Mouse (Mus musculus) ES-Bruce4 (cell line): ENCODE measurements at regions not wholly inside any gene's neighbourhood (a gene's known extent, or its start where the extent isn't known, plus 50 kb on each side); places are given as distances from the start of the nearest gene placed in this dataset.

Experiments used
- CTCF ChIP-seq: IDR thresholded peaks from one replicate; pipeline ENCODE4 v1.8.1; 2011; ENCODE audit warnings: low read depth, low read length
- EP300 ChIP-seq: IDR thresholded peaks from 2 replicates; pipeline ENCODE4 v1.6.1; 2011; ENCODE audit warnings: low read depth, low read length; ENCODE audit not compliant: insufficient read depth
- POLR2A ChIP-seq: IDR thresholded peaks from one replicate; pipeline ENCODE4 v1.8.1; 2011; ENCODE audit warnings: low read length; ENCODE audit not compliant: insufficient read depth

GRCm38 (mm10) chr2:134067404-134067803, 486.8 kb downstream of the Hao1 start:
- TF ChIP-seq CTCF: no peak
- TF ChIP-seq POLR2A: no peak
- no peak for TF ChIP-seq EP300
